Mouse (Mus musculus) kidney, adult 2 months (tissue): ENCODE results near the gene Park7.

Source experiments
- CTCF ChIP-seq: fragments of 200-500 bp; conservative IDR thresholded peaks from 2 replicates; pipeline ENCODE4 v1.5.1; 2011; ENCODE audit warnings: low read depth, mild to moderate bottlenecking, control low read depth, low read length, moderate library complexity, mixed read lengths; ENCODE audit not compliant: insufficient read depth, insufficient read length
- POLR2A ChIP-seq: fragments of 200-500 bp; IDR thresholded peaks from one replicate; pipeline ENCODE4 v1.6.1; 2011; ENCODE audit warnings: low read depth, low read length, control low read depth

- no peak for TF ChIP-seq POLR2A
- no peak for TF ChIP-seq CTCF
Measured at GRCm38 (mm10) chr4:150900486-150900885, 13.8 kb downstream of the Park7 start.
